Mouse (Mus musculus) G1E (cell line): Measurements from ENCODE around the gene Cyp17a1. TPM values are rescaled to one million over a fixed set of nuclear protein-coding genes. Genes with fewer than 3 reads are reported as not detected.

Experiments
- ATAC-seq: 2 replicates; pipeline ENCODE4 v1.8.0; 2016; ENCODE audit warnings: mild to moderate bottlenecking; ENCODE audit not compliant: insufficient number of reproducible peaks, poor library complexity, low FRiP score, severe bottlenecking; ENCODE audit errors: extremely low read depth
- DNase-seq: peaks from one replicate; pipeline ENCODE4 v3.0.0; 2012; ENCODE audit warnings: low spot score
- H3K27me3 ChIP-seq: 2 replicates; pipeline ENCODE4 v1.6.1; 2012; ENCODE audit warnings: mild to moderate bottlenecking, low read length, inconsistent platforms; ENCODE audit not compliant: insufficient read depth
- H3K36me3 ChIP-seq: replicated peaks from 2 replicates; pipeline ENCODE3; 2012; ENCODE audit warnings: mild to moderate bottlenecking, inconsistent platforms
- H3K4me1 ChIP-seq: 2 replicates; pipeline ENCODE4 v1.6.1; 2012; ENCODE audit warnings: low read depth, low read length, inconsistent platforms, mixed read lengths; ENCODE audit not compliant: insufficient read depth
- H3K4me3 ChIP-seq: 2 replicates; pipeline ENCODE4 v1.5.1; 2012; ENCODE audit warnings: low read depth, mild to moderate bottlenecking, inconsistent platforms, low read length, moderate library complexity, mixed read lengths
- H3K9me3 ChIP-seq: replicated peaks from 2 replicates; pipeline ENCODE4 v1.6.1; 2012; ENCODE audit warnings: inconsistent platforms
- CTCF ChIP-seq: IDR thresholded peaks from 2 replicates; pipeline ENCODE4 v1.5.1; 2012; ENCODE audit warnings: low read depth, low read length, inconsistent platforms, mixed read lengths
- GATA1 ChIP-seq: IDR thresholded peaks from 2 replicates; pipeline ENCODE4 v1.6.1; 2012; ENCODE audit warnings: borderline replicate concordance, low read length, inconsistent platforms, mixed read lengths
- GATA2 ChIP-seq: IDR thresholded peaks from 2 replicates; pipeline ENCODE4 v1.6.1; 2012; ENCODE audit warnings: low read depth, low read length, inconsistent platforms, borderline replicate concordance
- POLR2AphosphoS5 ChIP-seq: IDR thresholded peaks from 2 replicates; pipeline ENCODE4 v1.6.1; 2012; ENCODE audit warnings: low read depth, low read length, inconsistent platforms; ENCODE audit not compliant: insufficient replicate concordance
- TAL1 ChIP-seq: conservative IDR thresholded peaks from 2 replicates; pipeline ENCODE4 v1.6.1; 2012; ENCODE audit warnings: low read depth, low read length, inconsistent platforms, mixed read lengths
- polyA plus RNA-seq: library from polyadenylated mRNA; stranded (reverse); fragments of >175 nt; gene quantifications from 2 replicates; pipeline ENCODE4 v1.2.3, GENCODE M21; 2012
- total RNA-seq, 2 experiments: library from RNA; stranded (forward) in 1 of 2; stranded (reverse) in 1 of 2; fragments of 200-1000 nt in 1 of 2; fragments of >200 nt in 1 of 2; fragmentation: Nextera tagmentation in 1 of 2; gene quantifications; 2 replicates each; pipeline ENCODE4 v1.2.3; 2014 to 2017

The Cyp17a1 gene
- total and polyA plus RNA-seq, 3 experiments, result 0.22 TPM; not detected in 2

DNA sequence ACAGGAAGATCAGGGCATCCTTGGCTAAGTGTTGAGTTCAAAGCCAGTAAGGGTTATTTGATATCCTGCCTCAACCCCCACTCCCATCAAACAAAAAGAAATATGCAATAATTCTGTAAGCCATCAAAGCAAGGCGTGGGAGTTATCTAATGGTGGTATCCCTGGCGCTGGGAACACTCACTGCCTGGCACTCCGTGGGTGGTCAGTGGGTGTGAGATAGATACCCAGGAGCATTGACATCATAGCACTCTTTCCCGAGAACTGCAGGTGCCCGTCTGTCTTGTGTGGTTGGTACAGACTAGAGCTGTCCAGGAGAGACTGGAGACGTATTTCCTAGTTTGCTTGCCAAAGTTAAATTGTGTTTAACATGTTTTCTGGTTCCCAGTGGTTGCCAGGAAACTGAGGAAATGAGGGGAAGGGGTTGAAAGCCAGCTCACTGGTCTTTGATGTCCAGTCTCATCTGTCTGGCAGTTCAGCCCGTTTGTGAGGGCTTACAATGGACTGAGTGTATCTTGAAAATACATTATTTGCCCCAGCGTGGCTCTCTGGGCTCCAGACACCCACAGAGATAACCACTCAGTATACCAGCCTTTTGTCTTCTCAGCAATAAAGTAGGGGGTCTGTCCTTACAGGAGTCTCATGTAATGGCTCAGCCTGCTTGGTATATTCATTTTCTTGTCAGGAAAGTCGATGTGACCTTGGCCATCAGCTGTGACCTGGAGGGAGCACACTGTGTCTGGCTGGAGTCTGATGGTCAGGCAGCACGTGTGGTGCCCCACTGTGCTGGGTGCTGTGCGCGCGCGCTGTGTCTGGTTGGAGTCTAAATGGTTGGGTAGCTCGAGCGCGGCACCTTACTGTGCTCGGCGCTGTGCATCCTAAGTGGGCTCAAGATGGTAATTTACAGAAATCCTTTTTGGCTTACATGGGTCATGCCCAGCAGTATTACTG is 51.5 kb downstream of the Cyp17a1 start:
- DNase-seq, result no peak
- no peaks in the 10 kb centered on the region for H3K9me3 ChIP-seq
- ATAC-seq, result no peak
- no peak overlapping the region for H3K4me3 ChIP-seq
- H3K36me3 ChIP-seq, result peaks cover 94% of the 10 kb centered on the region
- peaks cover 2% of the 10 kb centered on the region; the same call in 1 of the 2 replicates for H3K27me3 ChIP-seq
- TF ChIP-seq CTCF, result no peak
- TF ChIP-seq GATA2, result no peak
- no peak for TF ChIP-seq POLR2AphosphoS5
- no peak for TF ChIP-seq TAL1
- TF ChIP-seq GATA1, result no peak
- H3K4me1 ChIP-seq, result peaks cover 4% of the 10 kb centered on the region; the same call in 1 of the 2 replicates

DNA sequence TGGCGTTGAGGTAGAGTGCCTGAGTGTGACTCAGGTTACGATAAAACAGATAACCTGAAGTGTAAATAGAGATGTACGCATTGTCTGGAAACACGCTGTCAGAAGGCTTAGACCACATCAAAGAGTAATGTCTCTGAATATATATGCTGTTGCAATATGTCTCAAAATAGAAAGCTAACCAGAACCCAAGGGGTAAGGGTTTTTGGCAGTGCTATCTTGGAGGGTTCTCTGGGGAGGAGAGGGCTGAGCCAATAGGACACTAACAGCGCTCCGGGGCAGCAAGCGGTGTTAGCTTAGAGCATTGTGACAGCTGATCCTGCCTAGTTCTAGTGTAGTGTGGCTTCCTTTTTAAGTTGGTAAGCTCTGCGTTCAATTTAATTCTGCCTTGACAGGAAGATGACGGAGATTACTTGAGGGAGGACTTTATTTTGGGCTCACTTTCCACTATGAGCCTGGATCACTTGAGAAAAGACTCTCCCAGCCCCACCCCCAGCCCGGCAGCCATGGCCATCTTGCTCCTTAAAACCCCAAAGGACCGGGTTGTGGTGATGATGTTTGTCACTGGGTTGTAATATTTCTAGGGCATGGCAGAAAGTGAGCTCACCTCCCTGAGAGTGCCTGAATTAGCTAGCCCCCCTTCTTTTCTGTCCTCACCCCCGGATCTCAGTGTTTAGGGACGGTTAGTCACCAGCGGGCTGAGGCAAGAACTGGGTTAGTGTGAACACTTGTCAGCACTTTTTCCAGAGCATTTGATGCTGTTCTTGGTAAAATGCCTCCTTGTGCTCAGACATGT is 52.8 kb downstream of the Cyp17a1 start:
- Histone ChIP-seq H3K4me1 (peaks cover 4% of the 10 kb centered on the region; the same call in 1 of the 2 replicates), H3K36me3 (peaks cover 99% of the 10 kb centered on the region), H3K9me3 (no peaks in the 10 kb centered on the region), H3K4me3 (no peak overlapping the region), H3K27me3 (peaks cover 2% of the 10 kb centered on the region; the same call in 1 of the 2 replicates)
- DNase-seq (no peak), ATAC-seq (no peak)
- TF ChIP-seq CTCF, result no peak
- TF ChIP-seq POLR2AphosphoS5, result no peak
- no peak for TF ChIP-seq GATA1
- TF ChIP-seq GATA2, result no peak
- no peak for TF ChIP-seq TAL1

DNA sequence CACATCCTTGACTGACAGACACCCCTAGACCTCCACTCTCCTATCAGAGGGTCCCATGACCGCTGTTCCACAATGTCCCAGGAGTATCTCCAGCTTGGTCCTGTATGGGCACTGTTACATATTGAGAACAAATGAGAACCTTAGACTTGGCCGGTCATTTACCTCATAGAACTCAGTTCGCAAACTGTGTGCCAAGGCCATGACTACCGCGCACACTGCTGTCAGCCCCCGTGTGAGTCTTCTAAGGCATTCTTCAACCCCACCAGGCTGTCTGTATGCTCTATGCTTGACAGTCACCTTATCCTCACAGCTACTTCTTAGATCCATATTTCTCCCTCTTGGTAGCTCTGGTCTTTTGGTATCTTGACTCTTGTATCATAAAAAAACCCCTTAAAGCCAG is 53.5 kb downstream of the Cyp17a1 start:
- Histone ChIP-seq H3K9me3 (no peaks in the 10 kb centered on the region), H3K36me3 (peaks cover 99% of the 10 kb centered on the region), H3K4me1 (peaks cover 7% of the 10 kb centered on the region; the same call in 1 of the 2 replicates), H3K27me3 (peaks cover 2% of the 10 kb centered on the region; the same call in 1 of the 2 replicates), H3K4me3 (no peak overlapping the region)
- DNase-seq (no peak), ATAC-seq (no peak)
- TF ChIP-seq POLR2AphosphoS5 (no peak), GATA1 (no peak), CTCF (no peak), GATA2 (no peak), TAL1 (no peak)

DNA sequence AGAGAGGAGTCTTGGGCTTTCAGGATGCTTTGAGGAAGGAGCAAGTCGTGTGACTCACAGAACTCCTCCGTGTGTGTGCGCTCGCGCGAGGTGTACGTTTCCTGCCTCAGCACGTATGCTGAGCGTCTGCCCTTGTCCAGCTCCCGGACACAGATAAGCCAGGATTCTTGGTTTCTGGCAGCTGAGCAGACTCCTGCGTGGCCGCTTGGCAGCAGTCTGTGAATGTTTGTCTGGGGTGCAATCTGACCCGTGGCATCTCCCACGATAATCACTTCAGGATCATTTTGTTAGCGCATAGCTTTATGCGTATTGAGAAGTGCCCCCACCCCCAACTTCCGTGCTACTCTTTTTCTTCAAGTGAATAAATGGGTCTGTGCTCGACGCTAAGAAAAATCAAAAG is 54.0 kb downstream of the Cyp17a1 start:
- peaks cover 11% of the 10 kb centered on the region; the same call in 1 of the 2 replicates for H3K4me1 ChIP-seq
- TF ChIP-seq GATA1, result no peak
- no peak for TF ChIP-seq CTCF
- TF ChIP-seq TAL1, result no peak
- TF ChIP-seq GATA2, result no peak
- no peak for TF ChIP-seq POLR2AphosphoS5
- H3K36me3 ChIP-seq, result peaks cover 99% of the 10 kb centered on the region

DNA sequence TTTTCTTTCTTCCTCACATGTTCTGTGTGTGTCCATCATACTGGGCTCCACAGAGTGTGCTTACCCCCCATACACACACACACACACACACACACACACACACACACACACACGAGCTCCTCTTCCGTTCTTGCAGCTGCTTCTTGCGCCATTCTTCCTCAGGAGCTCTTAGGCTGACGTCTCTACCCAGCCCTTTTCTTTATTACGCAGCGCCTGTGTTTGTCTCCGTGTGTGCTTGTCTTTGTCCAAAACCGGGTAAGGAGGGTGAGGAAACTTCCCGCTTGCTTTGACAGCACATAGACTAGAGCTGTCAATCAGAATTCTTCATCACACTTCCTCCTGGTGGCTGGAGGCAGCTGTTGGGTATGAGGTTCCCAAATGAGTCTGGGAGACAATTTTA is 54.6 kb downstream of the Cyp17a1 start:
- TF ChIP-seq CTCF, result no peak
- TF ChIP-seq GATA1, result no peak
- no peak for TF ChIP-seq POLR2AphosphoS5
- no peak for TF ChIP-seq GATA2
- no peak for TF ChIP-seq TAL1
- ATAC-seq, result no peak
- Histone ChIP-seq H3K4me1 (peaks cover 15% of the 10 kb centered on the region), H3K9me3 (no peaks in the 10 kb centered on the region), H3K4me3 (no peak overlapping the region), H3K36me3 (peaks cover 99% of the 10 kb centered on the region), H3K27me3 (peaks cover 2% of the 10 kb centered on the region; the same call in 1 of the 2 replicates)
- DNase-seq, result no peak

More for the DNA sequence above, 54.0 kb downstream of the Cyp17a1 start:
- Histone ChIP-seq H3K27me3 (peaks cover 2% of the 10 kb centered on the region; the same call in 1 of the 2 replicates), H3K4me3 (no peak overlapping the region), H3K9me3 (no peaks in the 10 kb centered on the region)
- DNase-seq (no peak), ATAC-seq (no peak)

DNA sequence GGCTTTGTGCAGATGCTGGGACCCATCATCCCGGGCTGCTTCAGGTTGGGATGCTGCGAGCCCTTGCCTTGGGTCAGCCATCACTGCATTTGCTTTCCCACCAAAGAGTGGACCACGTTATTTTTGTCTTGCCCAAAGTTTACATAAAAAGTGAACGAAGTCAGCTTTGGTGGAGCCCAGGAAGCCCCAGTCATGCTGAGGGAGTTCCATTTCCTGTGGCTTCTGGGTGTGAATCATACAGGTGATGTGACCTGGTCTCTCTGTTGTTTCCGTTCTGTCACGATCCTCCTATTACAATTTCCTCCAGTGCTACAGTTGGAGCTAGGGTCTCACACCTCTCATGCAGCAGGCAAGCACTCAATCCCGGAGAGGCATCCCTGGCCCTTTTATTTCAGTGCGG is 55.6 kb downstream of the Cyp17a1 start:
- no peak for ATAC-seq
- Histone ChIP-seq H3K27me3 (peaks cover 2% of the 10 kb centered on the region; the same call in 1 of the 2 replicates), H3K36me3 (peaks cover 100% of the 10 kb centered on the region), H3K4me3 (no peak overlapping the region), H3K4me1 (peaks cover 15% of the 10 kb centered on the region), H3K9me3 (no peaks in the 10 kb centered on the region)
- no peak for DNase-seq
- TF ChIP-seq GATA1 (no peak), CTCF (no peak), GATA2 (no peak), POLR2AphosphoS5 (no peak)

Other genes with a start within 250 kb of the Cyp17a1 start
- 22.7 and 29.9 TPM in 2 replicates for gene Trim8, start 171.5 kb downstream of the Cyp17a1 start, total RNA-seq (2014; fragmentation: Nextera tagmentation)
- 20.3 and 25.3 TPM in 2 replicates for gene Trim8, start 171.5 kb downstream of the Cyp17a1 start, total RNA-seq (2017)
- gene Trim8, start 171.5 kb downstream of the Cyp17a1 start, polyA plus RNA-seq, result 64.5 and 66.0 TPM in 2 replicates
- gene Arl3, start 100.0 kb downstream of the Cyp17a1 start, total RNA-seq (2014; fragmentation: Nextera tagmentation), result 5.2 and 12.0 TPM in 2 replicates
- gene Arl3, start 100.0 kb downstream of the Cyp17a1 start, total RNA-seq (2017), result 16.4 and 18.9 TPM in 2 replicates
- gene Arl3, start 100.0 kb downstream of the Cyp17a1 start, polyA plus RNA-seq, result 6.6 and 7.9 TPM in 2 replicates
- 0.83 and 5.9 TPM in 2 replicates for gene Sfxn2, start 99.8 kb downstream of the Cyp17a1 start, total RNA-seq (2014; fragmentation: Nextera tagmentation)
- 2.3 and 2.8 TPM in 2 replicates for gene Sfxn2, start 99.8 kb downstream of the Cyp17a1 start, total RNA-seq (2017)
- gene Sfxn2, start 99.8 kb downstream of the Cyp17a1 start, polyA plus RNA-seq, result 0.74 and 1.6 TPM in 2 replicates
- 28.9 and 41.5 TPM in 2 replicates for gene Wbp1l, start 74.1 kb downstream of the Cyp17a1 start, total RNA-seq (2014; fragmentation: Nextera tagmentation)
- gene Wbp1l, start 74.1 kb downstream of the Cyp17a1 start, total RNA-seq (2017), result 31.9 TPM in 2 replicates
- 52.9 and 53.3 TPM in 2 replicates for gene Wbp1l, start 74.1 kb downstream of the Cyp17a1 start, polyA plus RNA-seq
- gene Borcs7, start 16.7 kb upstream of the Cyp17a1 start, total RNA-seq (2014; fragmentation: Nextera tagmentation), result 6.5 and 9.5 TPM in 2 replicates
- gene Borcs7, start 16.7 kb upstream of the Cyp17a1 start, total RNA-seq (2017), result 4.4 and 5.1 TPM in 2 replicates
- 0.88 and 1.5 TPM in 2 replicates for gene Borcs7, start 16.7 kb upstream of the Cyp17a1 start, polyA plus RNA-seq
- not detected in 2 replicates for gene As3mt, start 34.3 kb upstream of the Cyp17a1 start, total RNA-seq (2014; fragmentation: Nextera tagmentation)
- gene As3mt, start 34.3 kb upstream of the Cyp17a1 start, total RNA-seq (2017), result 0.17 and 0.49 TPM in 2 replicates
- gene As3mt, start 34.3 kb upstream of the Cyp17a1 start, polyA plus RNA-seq, result not detected in 2 replicates
- 67.6 and 68.1 TPM in 2 replicates for gene Cnnm2, start 88.4 kb upstream of the Cyp17a1 start, total RNA-seq (2014; fragmentation: Nextera tagmentation)
- gene Cnnm2, start 88.4 kb upstream of the Cyp17a1 start, total RNA-seq (2017), result 16.2 and 16.7 TPM in 2 replicates
- gene Cnnm2, start 88.4 kb upstream of the Cyp17a1 start, polyA plus RNA-seq, result 20.7 and 27.1 TPM in 2 replicates